Mouse (Mus musculus) megakaryocyte, embryonic 14.5 days (primary cell): ENCODE measurements around the gene Sympk.

Experiments
- FLI1 ChIP-seq: IDR thresholded peaks from 2 replicates; pipeline ENCODE4 v1.6.1; 2012; ENCODE audit warnings: low read length, inconsistent platforms, mixed read lengths
- GATA1 ChIP-seq: IDR thresholded peaks from 3 replicates; pipeline ENCODE4 v1.6.1; 2012; ENCODE audit warnings: mixed read lengths, low read length, inconsistent platforms, borderline replicate concordance

DNA sequence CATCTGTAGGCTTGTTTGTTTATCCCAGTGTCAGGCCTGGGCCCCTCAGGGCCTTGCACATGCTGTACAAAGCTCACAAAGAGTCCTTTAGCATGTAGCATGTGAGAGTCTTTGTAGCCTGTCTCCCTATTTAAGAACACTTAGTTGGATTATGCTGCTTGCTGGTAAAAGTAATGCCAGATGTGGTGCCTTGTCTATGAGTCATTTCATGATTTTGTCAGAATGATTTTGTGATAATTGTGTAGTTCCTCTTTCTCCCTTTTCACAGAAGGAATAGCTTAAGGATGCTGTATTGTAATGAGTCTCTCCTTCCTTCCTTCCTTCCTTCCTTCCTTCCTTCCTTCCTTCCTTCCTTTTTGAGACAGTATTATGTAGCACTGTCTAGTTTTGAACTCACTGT, 3.9 kb downstream of the Sympk start:
- TF ChIP-seq GATA1, result no peak
- TF ChIP-seq FLI1, result no peak
